Mouse (Mus musculus) bone marrow, adult 2 months (tissue): ENCODE results near the gene Macrod2.

Experiments
- CTCF ChIP-seq: fragments of 200-500 bp; IDR thresholded peaks from 2 replicates; pipeline ENCODE4 v1.5.1; 2011; ENCODE audit warnings: low read length, control low read depth; ENCODE audit not compliant: control insufficient read depth, insufficient read depth
- POLR2A ChIP-seq: fragments of 200-500 bp; IDR thresholded peaks from 2 replicates; pipeline ENCODE4 v1.6.1; 2011; ENCODE audit warnings: low read depth, mild to moderate bottlenecking, control low read depth, low read length, borderline replicate concordance; ENCODE audit not compliant: control insufficient read depth

- TF ChIP-seq CTCF: no peak
- TF ChIP-seq POLR2A: no peak
Measured at GRCm38 (mm10) chr2:141434084-141434483, 1039.0 kb downstream of the Macrod2 start.
